Mouse (Mus musculus): Measurements from ENCODE around the gene Mief2.

Gene Mief2

DNA sequence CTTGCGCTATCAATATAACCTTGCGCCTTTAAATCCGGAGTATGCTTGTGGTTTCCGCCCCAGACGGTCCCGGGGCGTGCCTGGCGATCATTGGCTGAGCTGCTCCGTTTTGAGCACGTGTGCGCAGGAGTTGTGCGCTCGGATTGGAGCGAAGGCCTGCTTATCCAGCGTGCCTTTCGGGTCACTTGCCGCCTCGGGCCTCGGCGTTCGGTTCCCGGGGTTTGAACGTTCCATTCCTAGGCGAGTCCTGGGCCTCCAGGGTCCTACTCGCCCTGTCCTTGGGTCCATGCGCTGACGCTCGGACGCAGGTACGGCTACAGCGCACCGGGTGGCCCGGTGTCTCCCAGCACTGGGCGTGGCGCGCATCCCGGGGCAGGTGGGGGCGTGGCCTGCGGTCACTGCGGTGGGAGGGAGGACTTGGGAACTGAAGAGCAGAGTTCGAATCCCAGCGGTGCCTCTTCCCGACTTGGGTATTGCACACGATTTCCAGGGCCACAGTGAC lies at the start of gene Mief2:
Gene Mief2, plus strand, starts transcription at position 139 of the 502 bp plus-strand sequence.
- peak; percentile 97 for DNase-seq

DNA sequence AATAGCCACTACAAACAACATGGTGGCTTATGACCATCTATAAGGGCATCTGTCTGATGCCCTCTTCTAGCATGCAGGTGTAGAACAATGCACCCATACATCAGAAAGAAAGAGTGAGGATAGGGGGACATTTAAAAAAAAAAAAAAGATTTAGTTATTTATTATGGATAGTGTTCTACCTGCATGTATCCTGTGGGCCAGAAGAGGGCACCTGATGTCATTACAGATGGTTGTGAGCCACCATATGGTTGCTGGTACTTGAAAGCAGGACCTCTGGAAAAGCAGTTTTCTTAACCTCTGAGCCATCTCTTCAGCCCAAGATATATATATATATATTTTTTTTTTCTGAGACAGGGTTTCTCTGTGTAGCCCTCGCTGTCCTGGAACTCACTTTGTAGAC lies 32.0 kb upstream of the Mief2 start:
- peak; percentile 10 for DNase-seq

DNA sequence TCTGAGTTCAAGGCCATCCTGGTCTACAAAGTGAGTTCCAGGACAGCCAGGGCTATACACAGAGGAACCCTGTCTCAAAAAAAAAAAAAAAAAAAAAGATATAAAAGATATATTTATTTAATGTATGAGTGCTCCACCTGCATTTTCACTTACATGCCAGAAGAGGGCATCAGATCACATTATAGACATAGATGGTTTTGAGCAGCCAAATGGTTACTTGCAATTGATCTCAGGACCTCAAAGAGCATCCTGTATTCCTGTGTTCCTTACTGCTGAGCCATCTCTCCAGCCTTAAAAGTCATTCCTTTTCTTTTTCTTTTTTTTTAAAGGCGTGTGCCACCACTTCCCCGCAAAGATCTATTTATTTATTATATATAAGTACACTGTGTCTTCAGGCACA lies 30.6 kb upstream of the Mief2 start:
- peak; percentile 36 for DNase-seq

DNA sequence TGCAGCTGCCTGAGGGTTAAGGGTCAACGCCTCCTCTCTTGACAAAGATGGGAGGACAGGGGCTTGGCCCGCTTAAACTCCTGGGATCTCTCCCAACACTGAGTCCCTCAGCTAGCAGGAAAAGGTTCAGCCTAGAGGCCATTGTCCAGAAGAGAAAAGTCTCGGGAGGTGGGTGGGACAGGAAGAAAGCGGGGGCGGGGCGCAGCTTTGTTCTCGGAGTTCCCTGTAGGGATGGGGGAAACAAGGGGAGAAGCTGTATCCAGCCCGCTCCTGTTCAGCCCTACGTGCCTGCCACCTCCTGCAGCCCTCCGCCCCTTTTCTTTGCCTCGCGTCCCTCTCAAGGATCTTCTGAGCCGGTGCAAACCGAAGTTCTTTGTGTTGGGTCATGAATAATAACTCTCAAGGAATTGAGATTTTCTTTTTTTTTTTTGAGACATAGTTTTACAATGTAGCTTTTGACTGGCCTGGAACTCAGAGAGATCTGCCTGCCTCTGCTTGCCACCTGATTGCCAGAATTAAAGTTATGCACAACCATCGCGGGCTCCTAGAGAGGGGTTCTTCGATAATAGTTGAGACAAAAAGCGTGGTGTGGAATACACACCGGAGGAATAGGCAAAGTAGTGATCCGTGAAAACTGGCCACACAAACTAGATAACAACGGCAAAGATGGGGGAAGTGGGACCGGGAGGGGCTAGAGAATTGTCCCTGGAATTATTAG lies 29.2 kb upstream of the Mief2 start:
- DNase-seq: peak; percentile 71

DNA sequence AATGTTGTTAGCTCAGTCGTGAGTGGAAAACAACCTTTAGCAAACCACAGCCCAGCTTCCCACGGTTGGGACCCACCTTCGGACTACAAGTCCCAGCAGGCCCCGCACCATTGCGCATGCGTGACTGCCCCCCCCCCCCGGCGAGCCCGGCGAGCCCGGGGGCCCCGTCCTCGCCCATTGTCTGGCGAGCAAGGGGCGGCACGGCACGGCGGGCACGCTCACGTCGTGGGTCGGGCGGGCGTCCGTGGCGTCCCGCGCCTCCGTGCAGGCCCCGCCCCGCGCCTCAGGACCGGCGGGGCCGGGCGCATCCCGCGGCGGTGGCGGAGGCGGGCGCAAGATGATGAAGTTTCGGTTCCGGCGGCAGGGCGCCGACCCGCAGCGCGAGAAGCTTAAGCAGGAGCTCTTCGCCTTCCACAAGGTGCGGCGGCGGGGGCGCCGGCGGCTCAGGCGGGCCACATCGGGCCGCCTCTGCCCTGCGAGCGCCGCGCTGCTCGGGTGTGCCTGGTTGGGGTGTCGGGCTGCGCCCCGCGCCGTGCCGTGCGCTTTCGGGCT lies 28.6 kb upstream of the Mief2 start, which contains the start of gene Llgl1:
Gene Llgl1, plus strand, starts transcription at position 200 of the 552 bp plus-strand sequence.
- peak; percentile 84 for DNase-seq

DNA sequence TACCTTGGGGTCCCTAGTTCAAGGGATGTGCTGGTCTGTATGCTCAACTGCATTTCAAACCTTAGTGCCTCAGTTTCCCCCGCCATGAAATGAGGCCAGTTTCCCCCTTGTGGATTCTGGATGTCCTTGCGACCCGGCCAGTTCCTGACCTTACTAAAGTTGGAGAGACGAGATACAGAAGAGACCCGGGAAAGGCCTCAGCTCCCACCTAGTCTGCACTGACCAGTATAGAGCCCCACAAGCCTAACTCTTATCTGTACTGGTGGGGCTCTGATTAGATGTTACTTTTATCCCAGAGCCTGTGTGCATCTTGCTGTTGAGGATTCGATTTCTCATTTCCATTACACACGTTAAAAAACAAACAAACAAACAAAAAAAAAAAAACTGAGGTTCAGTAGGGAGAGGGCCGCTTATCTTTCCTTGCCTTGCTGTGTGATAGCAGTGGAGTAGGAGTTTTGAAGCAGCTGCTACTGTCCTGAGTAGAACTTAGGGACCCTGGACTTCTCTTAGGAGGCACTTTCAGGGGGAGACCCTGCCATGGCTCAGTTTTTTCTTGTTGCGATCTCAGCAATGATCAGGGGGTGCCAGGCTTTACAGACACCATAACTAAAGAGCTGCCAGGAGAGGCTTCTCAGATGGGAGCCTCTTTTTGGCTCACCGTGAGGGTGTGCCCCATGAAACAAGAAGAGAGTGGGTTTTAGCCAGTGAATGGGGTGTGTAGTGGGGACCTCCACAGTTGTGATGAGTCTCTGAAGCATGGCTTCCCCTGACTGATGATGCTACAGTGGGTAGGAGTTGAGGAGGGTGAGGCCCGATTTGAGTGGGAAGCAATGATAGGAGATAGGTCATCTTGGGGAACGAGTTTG lies 27.6 kb upstream of the Mief2 start:
- peak; percentile 12 for DNase-seq

DNA sequence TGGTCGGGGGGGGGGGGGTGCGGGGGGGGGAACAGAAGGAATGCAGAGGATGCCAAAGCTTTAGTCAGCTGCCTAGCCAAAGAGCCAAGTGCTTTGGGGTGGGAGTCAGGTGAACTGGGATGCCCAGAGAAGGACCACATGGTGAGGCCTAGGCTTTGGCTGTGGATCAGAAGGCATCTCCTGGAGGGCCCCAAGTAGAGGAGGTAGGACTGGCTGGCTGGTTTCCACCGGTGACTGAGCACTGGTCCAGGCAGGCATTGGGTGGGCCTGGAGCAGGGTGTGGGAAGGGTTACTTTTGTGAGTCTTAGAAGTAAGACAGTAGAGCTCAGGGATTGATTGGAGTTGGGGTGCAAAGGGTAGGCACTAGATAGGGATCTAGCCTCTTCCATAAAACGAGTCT lies 26.6 kb upstream of the Mief2 start:
- peak; percentile 6 for DNase-seq

DNA sequence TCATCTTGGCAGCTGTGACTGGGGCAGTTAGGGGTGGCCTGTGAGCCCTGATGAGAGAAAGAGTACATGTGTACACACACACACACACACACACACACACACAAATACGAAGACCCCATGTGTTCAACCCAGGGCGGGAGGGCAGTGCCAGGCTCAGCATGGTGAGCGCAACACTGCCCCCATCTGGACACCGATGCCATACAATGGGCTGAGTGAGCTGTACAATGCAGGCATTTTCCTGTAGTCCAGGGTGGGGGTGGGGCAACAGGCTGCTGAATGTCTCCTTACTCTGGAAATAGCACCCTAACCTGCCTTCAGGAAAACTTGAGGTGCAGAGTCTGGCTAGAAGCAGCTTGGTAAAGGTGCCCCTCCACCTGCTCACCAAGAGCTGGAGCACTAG lies 25.1 kb upstream of the Mief2 start:
- peak; percentile 71 for DNase-seq

DNA sequence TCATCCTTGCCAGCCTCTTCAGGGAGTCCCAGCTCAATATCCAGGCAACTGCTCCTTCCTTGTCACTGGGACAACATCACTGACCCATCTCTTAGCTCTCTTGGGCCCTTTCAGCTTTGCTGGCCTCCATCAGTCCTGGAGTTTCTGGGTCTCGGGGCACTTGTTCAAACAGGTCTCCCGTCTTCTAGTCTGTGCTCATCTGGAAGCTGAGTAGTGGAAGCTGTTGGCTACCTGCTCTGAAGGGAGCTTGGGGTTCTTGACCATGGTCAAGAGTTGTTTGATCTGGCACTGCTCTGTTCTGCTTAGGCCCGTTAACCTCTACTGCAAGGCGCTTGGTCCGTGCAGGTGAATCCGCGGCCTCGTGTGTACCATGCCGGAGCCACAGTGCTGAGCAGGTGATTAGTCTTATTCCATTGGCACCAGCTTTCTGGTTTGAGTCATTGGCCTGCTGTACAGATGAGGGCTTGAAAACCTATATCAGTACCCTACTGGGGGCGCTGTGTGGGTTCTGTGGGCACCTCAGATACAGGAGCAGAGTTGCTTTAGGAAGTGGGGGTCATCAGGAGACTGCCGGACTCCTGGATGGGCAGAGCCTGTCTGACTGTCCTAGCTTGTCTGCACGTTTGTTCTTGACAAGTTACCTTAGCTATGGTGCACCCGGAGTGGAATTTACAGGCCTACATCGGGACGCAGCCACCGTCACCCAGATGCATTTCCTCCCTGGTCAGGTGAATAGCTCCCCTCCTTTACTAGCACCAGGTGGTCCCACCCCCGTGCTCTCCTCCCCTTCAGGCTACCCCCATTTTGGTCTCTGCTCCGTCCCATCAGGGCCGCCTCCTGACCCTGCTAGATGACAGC lies 23.9 kb upstream of the Mief2 start:
- DNase-seq: peak; percentile 7

DNA sequence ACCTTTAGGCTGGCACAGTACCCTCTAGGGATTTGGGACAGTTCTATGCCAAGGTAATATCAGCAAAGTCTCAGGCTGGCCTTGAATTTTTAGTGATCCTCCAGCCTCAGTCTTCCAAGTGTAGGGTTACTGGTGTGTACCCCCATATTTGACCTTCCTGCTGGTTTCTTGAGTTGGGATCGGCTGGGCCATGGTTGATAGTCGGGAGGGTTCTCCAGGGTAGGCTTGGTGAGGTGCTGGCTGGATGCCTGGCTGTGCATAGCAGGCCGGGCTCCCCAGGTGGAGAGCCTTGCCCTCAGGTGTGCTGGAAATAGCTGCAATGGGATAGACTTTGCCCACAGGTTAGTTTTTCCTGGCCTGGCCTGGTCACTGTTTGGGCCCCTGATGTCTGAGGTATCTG lies 22.9 kb upstream of the Mief2 start:
- no peak for DNase-seq

DNA sequence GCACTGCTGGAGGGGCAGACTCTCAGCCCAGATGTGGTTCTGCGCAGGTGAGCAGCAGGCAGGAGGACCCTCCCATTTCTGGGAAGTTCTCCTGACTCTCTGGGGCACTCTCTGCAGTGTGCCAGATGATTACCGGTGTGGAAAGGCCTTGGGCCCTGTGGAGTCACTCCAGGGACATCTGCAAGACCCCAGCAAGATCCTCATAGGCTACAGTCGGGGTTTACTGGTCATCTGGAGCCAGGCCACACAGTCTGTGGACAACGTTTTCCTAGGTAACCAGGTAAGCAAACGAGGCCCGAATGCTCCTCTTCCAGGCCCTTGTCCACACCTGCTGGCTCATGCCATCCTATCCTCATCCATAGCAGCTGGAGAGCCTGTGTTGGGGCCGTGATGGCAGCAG lies 22.1 kb upstream of the Mief2 start:
- peak; percentile 3 for DNase-seq

DNA sequence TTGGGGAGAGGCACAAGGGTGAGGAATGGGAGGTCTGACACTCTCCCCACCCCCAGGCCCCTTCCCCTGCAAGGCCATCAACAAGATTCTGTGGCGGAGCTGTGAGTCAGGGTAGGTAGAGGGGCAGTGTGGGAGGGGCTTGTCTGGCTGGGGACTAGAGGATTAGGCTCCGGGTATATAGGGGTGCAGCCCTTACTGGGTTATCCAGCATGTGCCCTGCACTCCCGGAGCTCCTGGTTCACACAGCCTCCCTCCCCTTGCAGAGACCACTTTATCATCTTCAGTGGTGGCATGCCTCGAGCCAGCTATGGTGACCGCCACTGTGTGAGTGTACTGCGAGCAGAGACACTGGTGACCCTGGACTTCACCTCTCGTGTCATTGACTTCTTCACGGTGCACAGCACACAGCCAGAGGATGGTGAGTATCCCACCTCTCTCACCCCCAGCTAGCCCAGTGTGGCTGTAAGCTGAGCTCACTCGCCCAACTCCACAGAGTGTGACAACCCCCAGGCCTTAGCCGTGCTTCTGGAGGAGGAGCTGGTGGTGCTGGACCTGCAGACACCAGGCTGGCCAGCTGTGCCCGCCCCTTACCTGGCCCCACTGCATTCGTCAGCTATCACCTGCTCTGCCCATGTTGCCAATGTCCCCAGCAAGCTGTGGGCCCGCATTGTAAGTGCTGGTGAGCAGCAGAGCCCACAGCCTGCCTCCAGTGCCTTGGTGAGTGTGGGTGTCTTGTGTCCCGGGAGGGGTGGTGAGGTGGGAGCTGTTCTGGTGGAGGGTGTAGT lies 21.3 kb upstream of the Mief2 start:
- no peak for DNase-seq

DNA sequence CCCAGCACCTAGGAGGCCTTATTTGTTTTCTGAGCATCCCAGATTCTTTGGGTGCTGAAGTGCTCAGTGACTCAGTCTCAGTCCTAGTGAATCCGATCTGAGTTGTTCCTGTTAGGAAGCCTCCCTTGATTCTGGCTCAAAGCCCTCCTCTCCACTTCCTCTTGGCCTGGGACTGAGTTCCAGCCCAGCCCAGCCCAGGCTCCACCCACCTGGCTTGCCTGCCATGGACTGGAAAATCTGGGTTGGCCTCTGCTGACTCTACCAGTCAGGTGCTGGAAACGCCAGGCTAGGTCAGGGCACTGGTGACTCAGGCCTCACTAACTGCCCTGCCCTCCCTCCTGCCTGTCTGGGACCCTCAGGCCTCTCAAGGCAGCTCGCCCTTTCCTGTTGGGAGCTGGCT lies 20.5 kb upstream of the Mief2 start:
- DNase-seq: peak; percentile 95

DNA sequence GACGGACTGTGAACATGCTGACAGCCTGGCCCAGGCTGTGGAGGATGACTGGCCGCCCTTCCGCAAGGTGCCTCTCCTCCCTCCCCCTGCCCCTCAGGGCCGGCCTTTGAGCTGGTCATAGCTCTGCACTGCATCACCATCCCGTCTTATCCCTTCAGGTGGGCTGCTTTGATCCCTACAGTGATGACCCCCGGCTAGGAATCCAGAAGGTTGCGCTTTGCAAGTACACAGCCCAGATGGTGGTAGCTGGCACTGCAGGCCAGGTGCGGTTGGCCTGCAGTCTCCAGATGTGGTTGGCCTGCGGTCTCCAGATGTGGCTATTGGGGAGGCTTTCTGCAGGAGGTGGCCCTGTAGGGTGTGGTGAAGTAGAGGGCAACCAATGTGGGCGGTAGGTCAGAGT lies 19.6 kb upstream of the Mief2 start:
- DNase-seq: no peak

DNA sequence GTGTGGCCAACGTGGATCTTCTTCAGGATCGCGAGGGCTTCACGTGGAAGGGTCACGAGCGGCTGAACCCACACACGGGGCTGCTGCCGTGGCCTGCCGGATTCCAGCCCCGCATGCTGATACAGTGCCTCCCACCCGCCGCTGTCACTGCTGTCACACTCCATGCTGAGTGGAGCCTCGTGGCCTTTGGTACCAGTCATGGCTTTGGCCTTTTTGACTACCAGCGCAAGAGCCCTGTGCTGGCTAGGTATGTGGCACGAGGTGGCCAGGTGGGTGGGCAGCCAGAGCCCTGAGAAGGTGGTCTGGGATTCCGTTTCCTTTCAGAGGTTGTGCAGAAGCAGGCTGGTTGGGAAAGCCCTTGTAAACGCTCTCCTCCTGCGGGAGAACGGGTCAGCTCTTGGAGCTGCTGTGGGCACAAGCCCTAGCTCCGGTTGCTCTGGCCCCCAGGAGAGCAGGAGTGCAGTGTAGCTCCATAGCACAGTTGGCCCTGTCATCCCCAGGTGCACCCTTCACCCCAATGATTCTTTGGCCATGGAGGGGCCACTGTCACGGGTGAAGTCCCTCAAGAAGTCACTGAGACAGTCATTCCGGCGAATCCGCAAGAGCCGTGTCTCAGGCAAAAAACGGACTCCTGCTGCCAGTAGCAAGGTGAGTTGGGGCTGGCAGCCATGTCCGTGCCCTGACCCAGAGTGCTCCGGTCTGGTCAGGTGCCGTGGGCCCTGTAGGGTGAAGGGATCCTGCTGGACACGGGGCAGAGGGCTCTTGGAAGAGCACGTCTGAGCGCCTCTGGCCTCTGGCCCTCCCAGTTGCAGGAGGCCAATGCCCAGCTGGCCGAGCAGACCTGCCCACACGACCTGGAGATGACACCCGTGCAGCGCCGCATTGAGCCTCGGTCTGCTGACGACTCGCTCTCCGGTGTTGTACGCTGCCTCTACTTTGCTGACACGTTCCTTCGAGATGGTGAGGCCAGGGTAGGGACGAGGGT lies 18.4 kb upstream of the Mief2 start:
- no peak for DNase-seq

DNA sequence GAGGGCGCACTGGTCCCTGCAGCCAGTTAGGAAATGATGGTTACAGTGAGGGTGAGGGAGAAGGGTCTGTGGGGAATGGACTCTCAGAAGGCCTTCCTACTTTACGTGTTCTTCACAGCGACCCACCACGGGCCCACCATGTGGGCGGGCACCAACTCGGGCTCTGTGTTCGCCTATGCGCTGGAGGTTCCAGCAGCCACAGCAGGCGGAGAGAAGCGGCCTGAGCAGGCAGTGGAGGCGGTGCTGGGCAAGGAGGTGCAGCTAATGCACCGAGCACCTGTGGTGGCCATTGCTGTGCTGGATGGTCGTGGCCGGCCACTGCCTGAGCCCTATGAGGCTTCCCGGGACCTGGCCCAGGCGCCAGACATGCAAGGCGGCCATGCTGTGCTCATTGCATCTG lies 17.0 kb upstream of the Mief2 start:
- DNase-seq: no peak

DNA sequence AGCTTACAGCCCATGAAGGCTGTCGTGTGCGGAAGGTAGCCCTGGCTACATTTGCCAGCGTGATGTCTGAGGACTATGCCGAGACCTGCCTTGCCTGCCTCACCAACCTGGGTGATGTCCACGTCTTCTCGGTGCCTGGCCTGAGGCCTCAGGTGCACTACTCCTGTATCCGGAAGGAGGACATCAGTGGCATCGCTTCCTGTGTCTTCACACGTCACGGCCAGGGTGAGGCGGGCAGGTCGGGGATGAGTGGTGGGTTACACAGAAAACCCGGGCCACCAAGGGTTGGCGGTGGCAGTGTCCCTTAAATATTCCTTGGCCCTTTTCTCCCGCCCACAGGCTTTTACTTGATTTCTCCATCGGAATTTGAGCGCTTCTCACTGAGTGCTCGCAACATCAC lies 16.2 kb upstream of the Mief2 start:
- DNase-seq: no peak

DNA sequence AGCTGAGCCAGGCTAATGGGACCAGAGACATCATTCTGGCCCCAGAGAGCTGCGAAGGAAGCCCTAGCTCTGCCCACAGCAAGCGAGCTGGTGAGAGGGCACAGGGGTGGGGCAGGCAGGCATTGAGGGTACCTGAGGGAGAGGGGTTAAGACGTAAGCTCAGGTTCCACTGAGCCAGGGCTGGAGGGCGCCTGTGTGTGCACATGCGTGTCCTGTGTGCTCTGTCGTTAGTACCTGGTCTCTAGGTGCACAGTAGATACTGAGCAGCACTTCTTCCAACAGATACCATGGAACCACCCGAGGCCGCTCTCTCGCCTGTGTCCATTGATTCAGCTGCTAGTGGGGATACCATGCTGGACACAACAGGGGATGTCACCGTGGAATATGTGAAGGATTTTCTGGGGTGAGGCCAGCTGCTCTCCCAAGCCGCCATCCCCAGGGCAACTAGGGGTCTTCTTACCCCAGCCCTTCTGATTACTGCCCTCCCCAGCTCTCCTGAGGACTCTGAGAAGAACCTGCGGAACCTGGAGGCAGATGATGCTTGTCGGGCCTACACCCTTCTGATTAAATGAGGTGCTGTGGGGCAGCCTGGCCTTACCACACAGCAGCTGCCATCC lies 15.5 kb upstream of the Mief2 start:
- no peak for DNase-seq

DNA sequence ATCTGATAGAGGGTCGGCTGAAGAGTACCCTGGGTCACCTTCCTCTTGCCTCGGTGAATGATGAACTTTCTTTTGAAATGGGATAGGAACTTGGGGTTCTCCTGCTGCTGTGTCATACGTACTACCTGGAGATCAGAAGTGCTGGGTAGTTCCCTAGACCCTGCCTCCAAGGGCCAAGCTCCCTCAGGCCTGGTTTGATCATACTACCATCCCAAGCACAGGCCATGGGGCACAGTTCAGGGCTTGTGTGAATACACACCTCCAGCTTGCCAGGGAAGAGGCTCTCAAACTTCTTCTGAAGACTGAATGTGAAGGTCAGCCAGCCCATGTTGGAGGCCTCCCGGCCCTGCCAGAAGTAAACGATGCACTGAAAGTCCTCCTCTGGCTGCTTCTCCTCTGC lies 12.4 kb upstream of the Mief2 start:
- no peak for DNase-seq

DNA sequence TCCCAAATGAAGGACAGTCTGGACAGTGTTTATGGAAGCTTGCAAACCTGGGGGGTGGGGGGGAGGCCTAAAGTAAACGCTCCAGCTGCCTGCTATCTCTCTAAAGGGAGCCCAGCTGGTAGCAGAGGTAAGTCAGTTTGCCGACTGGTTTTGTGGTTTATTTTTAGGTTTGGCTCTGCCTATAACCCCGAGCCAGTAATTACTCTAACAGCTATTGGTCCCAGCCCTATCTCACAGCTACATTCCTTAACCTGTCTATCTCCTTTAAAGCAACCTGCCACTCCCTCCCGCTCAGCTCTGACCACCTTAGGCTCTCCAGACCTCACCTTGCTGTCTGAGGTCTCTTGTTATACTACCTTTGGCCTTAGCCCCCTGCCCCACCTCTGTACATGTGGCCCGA lies 8.9 kb upstream of the Mief2 start:
- no peak for DNase-seq
